16 mouse cellular contexts compared by ENCODE assay signal in genomic region chr10:69764402-69764801, GRCm38 (mm10).
A peak's percentile ranks its signal among the peaks of the same experiment; 100 is the strongest.
DNase-seq lines count a peak whose midpoint lies in the region; ATAC-seq and TF ChIP-seq lines count a peak whose summit lies in the region.
"Had no signal": no experiment of that assay in that cellular context is flagged by ENCODE, and none has a peak within 500 bp of the region (broad histone marks: within the 10 kb centered on the region; RNA-seq: fewer than 3 reads in every experiment).

No protein-coding gene starts in this region.

- no peak overlapping the region for H3K4me3 ChIP-seq in limb, embryonic 14.5 days (replicated peaks; ENCODE audit: low read length)
- H3K4me3 ChIP-seq in limb, embryonic 10.5 days: no peak overlapping the region
- no peak overlapping the region for H3K4me3 ChIP-seq in hindbrain, embryonic 15.5 days
- H3K4me3 ChIP-seq in liver, embryonic 11.5 days (ENCODE audit: low read depth, low read length): no peak overlapping the region
- H3K4me3 ChIP-seq: heart, embryonic 13.5 days; liver, embryonic 15.5 days had no signal

- no peaks in the 10 kb centered on the region for H3K27me3 ChIP-seq in limb, embryonic 14.5 days (ENCODE audit: control insufficient read depth, insufficient read depth, low read length)
- H3K27me3 ChIP-seq in limb, embryonic 10.5 days (ENCODE audit: low read depth, poor library complexity, severe bottlenecking): no peaks in the 10 kb centered on the region
- no peaks in the 10 kb centered on the region for H3K27me3 ChIP-seq in hindbrain, embryonic 15.5 days
- H3K27me3 ChIP-seq in liver, embryonic 11.5 days (replicated peaks; ENCODE audit: control insufficient read depth, insufficient read depth, low read length): no peaks in the 10 kb centered on the region
- H3K27me3 ChIP-seq: heart, embryonic 13.5 days; liver, embryonic 15.5 days had no signal

- no peaks in the 10 kb centered on the region for H3K36me3 ChIP-seq in limb, embryonic 14.5 days (ENCODE audit: control insufficient read depth, insufficient read depth, low read length)
- no peaks in the 10 kb centered on the region for H3K36me3 ChIP-seq in limb, embryonic 10.5 days
- no peaks in the 10 kb centered on the region for H3K36me3 ChIP-seq in hindbrain, embryonic 15.5 days
- H3K36me3 ChIP-seq in liver, embryonic 11.5 days (ENCODE audit: control insufficient read depth, insufficient read depth, low read length): no peaks in the 10 kb centered on the region
- H3K36me3 ChIP-seq: heart, embryonic 13.5 days; liver, embryonic 15.5 days had no signal

- no peaks in the 10 kb centered on the region for H3K9me3 ChIP-seq in limb, embryonic 14.5 days (ENCODE audit: control insufficient read depth, low read length)
- no peaks in the 10 kb centered on the region for H3K9me3 ChIP-seq in limb, embryonic 10.5 days (replicated peaks)
- no peaks in the 10 kb centered on the region for H3K9me3 ChIP-seq in hindbrain, embryonic 15.5 days
- no peaks in the 10 kb centered on the region for H3K9me3 ChIP-seq in liver, embryonic 11.5 days (ENCODE audit: control insufficient read depth, low read length)
- H3K9me3 ChIP-seq: heart, embryonic 13.5 days; liver, embryonic 15.5 days had no signal

- no peak overlapping the region for H3K4me2 ChIP-seq in limb, embryonic 14.5 days (replicated peaks; ENCODE audit: low read depth, low read length, severe bottlenecking)
- H3K4me2 ChIP-seq in hindbrain, embryonic 15.5 days: no peak overlapping the region
- no peak overlapping the region for H3K4me2 ChIP-seq in liver, embryonic 11.5 days
- H3K4me2 ChIP-seq: heart, embryonic 13.5 days; liver, embryonic 15.5 days had no signal

- ATAC-seq in limb, embryonic 14.5 days (ENCODE audit: low FRiP score, low read depth): no peak
- no peak for ATAC-seq in hindbrain, embryonic 15.5 days (ENCODE audit: low FRiP score, low read depth)
- no peak for ATAC-seq in liver, embryonic 11.5 days (replicated peaks; ENCODE audit: low FRiP score)
- ATAC-seq: CD4-positive, CD25-positive, alpha-beta regulatory T cell, adult 4 months had no signal

- no peak for TF ChIP-seq POLR2A in limb, embryonic 14.5 days (IDR thresholded peaks at IDR 0.05; ENCODE audit: borderline replicate concordance, extremely low read depth, insufficient read depth, insufficient read length)

- H3K27ac ChIP-seq in limb, embryonic 14.5 days (replicated peaks; ENCODE audit: low read depth, low read length): no peak overlapping the region
- H3K27ac ChIP-seq in limb, embryonic 10.5 days: no peak overlapping the region
- peak overlapping the region; percentile 33 for H3K27ac ChIP-seq in hindbrain, embryonic 15.5 days (replicated peaks)
- H3K27ac ChIP-seq in liver, embryonic 11.5 days (ENCODE audit: low read depth, low read length): no peak overlapping the region
- H3K27ac ChIP-seq: heart, embryonic 13.5 days; liver, embryonic 15.5 days had no signal

- no peaks in the 10 kb centered on the region for H3K4me1 ChIP-seq in limb, embryonic 14.5 days (ENCODE audit: control insufficient read depth, insufficient read depth, low read length)
- peaks cover 5% of the 10 kb centered on the region for H3K4me1 ChIP-seq in limb, embryonic 10.5 days
- peaks cover 28% of the 10 kb centered on the region for H3K4me1 ChIP-seq in hindbrain, embryonic 15.5 days (replicated peaks)
- no peaks in the 10 kb centered on the region; the same call in 1 of the 2 replicates for H3K4me1 ChIP-seq in liver, embryonic 11.5 days (replicated peaks; ENCODE audit: control insufficient read depth, insufficient read depth, low read length)
- H3K4me1 ChIP-seq: liver, embryonic 15.5 days had no signal

- WGBS in limb, embryonic 14.5 days: 54% methylated on average over 4 of the region's 4 CpGs
- WGBS in limb, embryonic 10.5 days: 69% methylated on average over 4 of the region's 4 CpGs
- WGBS in hindbrain, embryonic 15.5 days: 34% methylated on average over 4 of the region's 4 CpGs
- 69% methylated on average over 4 of the region's 4 CpGs for WGBS in liver, embryonic 11.5 days

- DNase-seq in limb, embryonic 14.5 days (ENCODE audit: low spot score): peak; percentile 10
- DNase-seq in limb, embryonic 10.5 days (ENCODE audit: low spot score): no peak
- DNase-seq in adipocyte (ENCODE audit: low spot score): peak; percentile 54
- peak; percentile 40 for DNase-seq in brain, embryonic 18.5 days (ENCODE audit: low read depth, low spot score)
- no peak for DNase-seq in liver, embryonic 11.5 days (ENCODE audit: low spot score)
- DNase-seq in urinary bladder, postnatal 10 days (ENCODE audit: low spot score): no peak
- DNase-seq: adrenal gland, adult 8-10 months; cerebellum, adult 9-10 months; embryo, embryonic 11 days; kidney, adult 9 months; kidney, postnatal 4 days; right cerebral cortex, postnatal 25 days had no signal

- H3K9ac ChIP-seq in limb, embryonic 14.5 days (ENCODE audit: low read depth, low read length, severe bottlenecking): no peak overlapping the region
- no peak overlapping the region for H3K9ac ChIP-seq in hindbrain, embryonic 15.5 days
- H3K9ac ChIP-seq in liver, embryonic 11.5 days (ENCODE audit: low read depth, low read length): no peak overlapping the region
- H3K9ac ChIP-seq: heart, embryonic 13.5 days; liver, embryonic 15.5 days had no signal

Comparison
In these comparisons a context has a peak if more than half of its experiments do, and no peak if none do; other contexts are left out.
1. DNase-seq: peak in limb, embryonic 14.5 days (single experiment), adipocyte (single experiment) and brain, embryonic 18.5 days (single experiment); none in limb, embryonic 10.5 days (single experiment), liver, embryonic 11.5 days (single experiment) and urinary bladder, postnatal 10 days (single experiment).